Mouse (Mus musculus): ENCODE data around the gene Olfr218. TPM values are rescaled to one million over a fixed set of nuclear protein-coding genes. Genes with fewer than 3 reads are reported as not detected.
"Not testable (repeated sequence)": the region's sequence is repeated elsewhere in the genome, so short reads cannot be mapped to it uniquely, and the experiment has no call there.

Olfr218 gene
- polyA plus RNA-seq (2015; fragmentation: Nextera tagmentation; extraction: Ambion mirVana) = not detected in 2 replicates

DNA sequence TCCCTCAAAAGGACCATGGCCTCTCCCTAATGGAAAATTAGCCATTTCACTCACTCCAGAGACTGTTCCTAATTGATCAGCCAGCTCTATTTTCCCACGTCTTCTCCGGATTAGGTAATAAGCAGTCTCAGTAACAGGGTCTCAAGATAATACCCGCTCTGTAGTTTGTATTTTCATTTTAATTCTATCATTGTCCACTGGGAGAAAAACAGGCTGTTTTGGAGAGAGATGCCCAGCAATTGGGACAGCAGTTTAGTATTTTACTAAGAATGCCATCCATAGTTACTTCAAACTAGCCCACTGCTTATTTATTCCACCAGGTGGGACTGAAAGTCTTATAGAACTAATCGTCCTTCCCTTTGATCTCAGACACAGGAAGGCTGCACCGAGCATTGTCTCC, at the start of gene Olfr218:
Olfr218 (plus strand) TSS at position 301 of the 400 bp plus-strand sequence.
- no peaks in the 10 kb centered on the region for H3K27me3 ChIP-seq (replicated peaks; ENCODE audit: control insufficient read depth, insufficient read depth, low read length)

GRCm38 (mm10) chr1:173174154-173174842, 23.3 kb upstream of the Olfr218 start:
- Histone ChIP-seq H3K9me3 (ENCODE audit: control insufficient read depth, low read length) (no peaks in the 10 kb centered on the region), H3K27me3 (replicated peaks; ENCODE audit: control insufficient read depth, insufficient read depth, low read length) (no peaks in the 10 kb centered on the region), H3K4me1 (ENCODE audit: control insufficient read depth, insufficient read depth, low read length) (no peaks in the 10 kb centered on the region)

More for the DNA sequence above, at the start of gene Olfr218:
- H3K36me3 ChIP-seq (ENCODE audit: control insufficient read depth, insufficient read depth, low read length) = no peaks in the 10 kb centered on the region
- no peak within 1 kb of the TSS for H3K27ac ChIP-seq (ENCODE audit: low read length)
- H3K9ac ChIP-seq (ENCODE audit: low read depth, low read length) = no peak within 1 kb of the TSS
- H3K4me1 ChIP-seq (ENCODE audit: control insufficient read depth, insufficient read depth, low read length) = no peaks in the 10 kb centered on the region
- H3K4me3 ChIP-seq (ENCODE audit: low read length) = no peak within 1 kb of the TSS
- H3K9me3 ChIP-seq (ENCODE audit: control insufficient read depth, low read length) = no peaks in the 10 kb centered on the region
- WGBS = 74% methylated on average over 5 of the region's 5 CpGs
- no peak for ATAC-seq
- no peak within 1 kb of the TSS for H3K4me2 ChIP-seq (ENCODE audit: low read depth, low read length)

DNA sequence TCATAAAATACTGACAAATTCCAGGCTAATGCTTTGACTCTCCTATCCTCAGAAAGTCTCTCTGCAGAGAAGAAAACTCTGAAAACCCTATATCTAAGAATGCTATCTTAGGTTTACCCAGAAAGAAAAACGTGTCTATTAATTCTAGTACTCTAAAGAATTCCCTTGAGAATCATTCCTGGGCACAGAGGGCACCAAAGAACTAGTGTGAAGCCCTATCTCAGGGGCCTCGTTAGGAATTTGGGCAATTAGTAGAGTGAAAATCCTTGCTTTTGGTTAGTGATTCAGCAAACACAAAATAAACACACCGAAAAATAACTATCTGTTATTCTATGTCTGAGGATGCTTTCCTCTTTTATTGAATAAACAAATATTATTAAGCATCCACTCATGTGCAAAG, 7.1 kb upstream of the Olfr218 start, which contains the start of gene Olfr1406:
Olfr1406 (minus strand) TSS at position 101 of the 400 bp plus-strand sequence.
- Histone ChIP-seq H3K27me3 (replicated peaks; ENCODE audit: control insufficient read depth, insufficient read depth, low read length) (no peaks in the 10 kb centered on the region), H3K4me3 (ENCODE audit: low read length) (no peak within 1 kb of the TSS), H3K4me2 (ENCODE audit: low read depth, low read length) (no peak within 1 kb of the TSS), H3K9ac (ENCODE audit: low read depth, low read length) (no peak within 1 kb of the TSS), H3K4me1 (ENCODE audit: control insufficient read depth, insufficient read depth, low read length) (no peaks in the 10 kb centered on the region), H3K36me3 (ENCODE audit: control insufficient read depth, insufficient read depth, low read length) (no peaks in the 10 kb centered on the region), H3K27ac (ENCODE audit: low read length) (no peak within 1 kb of the TSS), H3K9me3 (ENCODE audit: control insufficient read depth, low read length) (no peaks in the 10 kb centered on the region)
- no peak for ATAC-seq
- 62% methylated on average over 3 of the region's 3 CpGs for WGBS

More at GRCm38 (mm10) chr1:173174154-173174842, 23.3 kb upstream of the Olfr218 start:
- no peak overlapping the region for H3K4me2 ChIP-seq (ENCODE audit: low read depth, low read length)
- no peak overlapping the region for H3K27ac ChIP-seq (ENCODE audit: low read length)
- H3K36me3 ChIP-seq (ENCODE audit: control insufficient read depth, insufficient read depth, low read length) = no peaks in the 10 kb centered on the region
- peak; percentile 81 for ATAC-seq
- H3K9ac ChIP-seq (ENCODE audit: low read depth, low read length) = no peak overlapping the region
- no peak overlapping the region for H3K4me3 ChIP-seq (ENCODE audit: low read length)

DNA sequence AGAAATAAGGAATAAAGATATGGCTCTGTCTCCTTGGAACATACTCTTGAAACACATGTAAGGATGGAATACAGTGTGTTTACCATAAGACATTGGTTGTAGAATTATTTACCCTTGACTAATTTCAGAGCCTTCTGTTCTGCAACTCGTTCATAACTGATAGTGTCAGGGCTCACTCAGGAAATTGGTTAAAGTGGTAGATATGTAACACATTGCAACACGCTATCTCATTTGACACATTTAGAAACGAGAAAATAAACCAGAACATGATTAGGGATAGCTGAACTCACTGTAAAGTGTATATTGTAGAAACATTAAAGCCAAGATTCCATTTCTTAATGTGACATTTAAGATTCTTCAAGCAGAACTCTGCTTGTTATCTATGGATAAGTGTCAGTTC, 5.5 kb upstream of the Olfr218 start:
- Histone ChIP-seq H3K36me3 (ENCODE audit: control insufficient read depth, insufficient read depth, low read length) (no peaks in the 10 kb centered on the region), H3K4me1 (ENCODE audit: control insufficient read depth, insufficient read depth, low read length) (no peaks in the 10 kb centered on the region), H3K4me3 (ENCODE audit: low read length) (no peak overlapping the region), H3K4me2 (ENCODE audit: low read depth, low read length) (no peak overlapping the region), H3K9ac (ENCODE audit: low read depth, low read length) (no peak overlapping the region), H3K9me3 (ENCODE audit: control insufficient read depth, low read length) (no peaks in the 10 kb centered on the region), H3K27me3 (replicated peaks; ENCODE audit: control insufficient read depth, insufficient read depth, low read length) (no peaks in the 10 kb centered on the region), H3K27ac (ENCODE audit: low read length) (no peak overlapping the region)
- no peak for ATAC-seq
- 70% methylated on average over 3 of the region's 3 CpGs for WGBS

DNA sequence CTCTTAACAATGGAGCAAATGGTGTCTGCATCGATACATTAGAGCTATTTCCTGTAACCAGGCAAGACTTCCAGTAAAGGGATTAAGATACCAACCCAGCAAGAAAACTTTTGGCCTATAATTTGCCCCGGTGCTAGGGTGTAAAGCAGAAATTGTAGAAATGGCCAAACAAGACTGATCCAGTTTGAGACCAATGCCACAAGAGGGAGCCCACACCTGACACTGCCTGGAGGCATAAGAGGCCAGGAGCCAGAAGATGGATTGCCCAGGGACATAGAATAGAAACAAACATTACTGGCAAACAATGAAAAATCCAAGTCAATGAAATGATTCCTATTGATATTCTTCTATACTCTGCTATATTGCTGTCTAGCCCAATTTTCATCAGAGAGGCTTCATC, 1.2 kb upstream of the Olfr218 start:
- Histone ChIP-seq H3K9ac (ENCODE audit: low read depth, low read length) (no peak overlapping the region), H3K4me2 (ENCODE audit: low read depth, low read length) (no peak overlapping the region), H3K4me1 (ENCODE audit: control insufficient read depth, insufficient read depth, low read length) (no peaks in the 10 kb centered on the region), H3K27ac (ENCODE audit: low read length) (no peak overlapping the region), H3K36me3 (ENCODE audit: control insufficient read depth, insufficient read depth, low read length) (no peaks in the 10 kb centered on the region), H3K9me3 (ENCODE audit: control insufficient read depth, low read length) (no peaks in the 10 kb centered on the region), H3K27me3 (replicated peaks; ENCODE audit: control insufficient read depth, insufficient read depth, low read length) (no peaks in the 10 kb centered on the region), H3K4me3 (ENCODE audit: low read length) (no peak overlapping the region)
- ATAC-seq = no peak
- 82% methylated on average over 2 of the region's 2 CpGs for WGBS

- H3K4me1 ChIP-seq (ENCODE audit: control insufficient read depth, insufficient read depth, low read length) = no peaks in the 10 kb centered on the region
- H3K36me3 ChIP-seq (ENCODE audit: control insufficient read depth, insufficient read depth, low read length) = no peaks in the 10 kb centered on the region
- H3K9ac ChIP-seq (ENCODE audit: low read depth, low read length) = no peak within 1 kb of the TSS
- 79% methylated on average over 5 of the region's 5 CpGs for WGBS
- no peak within 1 kb of the TSS for H3K27ac ChIP-seq (ENCODE audit: low read length)
- H3K27me3 ChIP-seq (replicated peaks; ENCODE audit: control insufficient read depth, insufficient read depth, low read length) = no peaks in the 10 kb centered on the region
- no peak within 1 kb of the TSS for H3K4me3 ChIP-seq (ENCODE audit: low read length)
- ATAC-seq = no peak
- no peak within 1 kb of the TSS for H3K4me2 ChIP-seq (ENCODE audit: low read depth, low read length)
- no peaks in the 10 kb centered on the region for H3K9me3 ChIP-seq (ENCODE audit: control insufficient read depth, low read length)
Observed at GRCm38 (mm10) chr1:173212092-173212491, 14.5 kb downstream of the Olfr218 start, which contains the start of gene Olfr1404. Olfr1404 (plus strand) TSS chr1:173212392.

DNA sequence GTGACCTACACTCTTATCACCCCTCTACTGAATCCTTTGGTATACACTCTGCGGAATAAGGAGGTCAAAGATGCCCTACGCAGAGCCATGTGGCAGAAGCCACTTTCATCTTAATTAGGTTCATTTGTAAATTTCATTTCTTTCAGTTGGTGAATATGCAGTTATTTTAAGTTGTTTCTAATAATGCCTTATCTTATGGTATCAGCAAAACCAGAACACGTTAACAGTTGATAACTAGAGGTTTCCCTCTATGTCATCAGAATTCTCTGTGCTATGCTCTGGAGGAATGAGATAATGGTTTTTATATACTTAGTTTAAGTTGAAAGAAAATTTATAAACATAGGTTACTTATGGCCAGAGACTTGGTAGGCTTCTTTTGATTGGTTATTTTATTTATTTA, 18.9 kb downstream of the Olfr218 start:
- no peak overlapping the region for H3K4me3 ChIP-seq (ENCODE audit: low read length)
- 90% methylated on average over 3 of the region's 3 CpGs for WGBS
- no peak overlapping the region for H3K27ac ChIP-seq (ENCODE audit: low read length)
- no peaks in the 10 kb centered on the region for H3K4me1 ChIP-seq (ENCODE audit: control insufficient read depth, insufficient read depth, low read length)
- H3K9me3 ChIP-seq (ENCODE audit: control insufficient read depth, low read length) = no peaks in the 10 kb centered on the region
- H3K9ac ChIP-seq (ENCODE audit: low read depth, low read length) = no peak overlapping the region
- H3K27me3 ChIP-seq (replicated peaks; ENCODE audit: control insufficient read depth, insufficient read depth, low read length) = no peaks in the 10 kb centered on the region
- no peaks in the 10 kb centered on the region for H3K36me3 ChIP-seq (ENCODE audit: control insufficient read depth, insufficient read depth, low read length)
- no peak overlapping the region for H3K4me2 ChIP-seq (ENCODE audit: low read depth, low read length)
- ATAC-seq = no peak

DNA sequence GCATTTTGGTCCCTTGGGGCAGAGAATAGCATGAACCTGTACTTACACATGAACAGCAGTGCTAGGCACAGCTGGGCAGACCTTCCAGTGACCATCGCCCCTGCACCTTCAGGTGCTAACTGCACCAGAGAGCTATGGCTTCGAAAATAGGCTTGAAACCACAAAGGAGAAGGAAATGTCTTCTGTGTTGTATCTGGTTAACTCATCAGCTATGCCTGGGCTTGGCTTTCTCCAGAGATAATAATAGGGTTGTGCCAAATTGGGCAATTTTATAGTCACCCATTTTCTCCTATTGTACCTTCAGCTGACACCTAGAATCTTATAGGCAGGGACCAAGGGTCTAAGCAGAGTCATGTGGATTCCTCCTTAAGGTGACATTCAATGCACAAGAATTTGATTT, 29.5 kb downstream of the Olfr218 start, which contains the start of gene Fcer1a:
Fcer1a (minus strand) TSS at position 134 of the 400 bp plus-strand sequence.
- no peaks in the 10 kb centered on the region for H3K4me1 ChIP-seq (ENCODE audit: control insufficient read depth, insufficient read depth, low read length)
- no peaks in the 10 kb centered on the region for H3K9me3 ChIP-seq (ENCODE audit: control insufficient read depth, low read length)
- H3K4me3 ChIP-seq (ENCODE audit: low read length) = no peak within 1 kb of the TSS
- no peak for ATAC-seq
- 76% methylated on average over 2 of the region's 2 CpGs for WGBS
- H3K27ac ChIP-seq (ENCODE audit: low read length) = no peak within 1 kb of the TSS
- H3K9ac ChIP-seq (ENCODE audit: low read depth, low read length) = no peak within 1 kb of the TSS
- H3K27me3 ChIP-seq (replicated peaks; ENCODE audit: control insufficient read depth, insufficient read depth, low read length) = no peaks in the 10 kb centered on the region
- H3K4me2 ChIP-seq (ENCODE audit: low read depth, low read length) = no peak within 1 kb of the TSS
- no peaks in the 10 kb centered on the region for H3K36me3 ChIP-seq (ENCODE audit: control insufficient read depth, insufficient read depth, low read length)

DNA sequence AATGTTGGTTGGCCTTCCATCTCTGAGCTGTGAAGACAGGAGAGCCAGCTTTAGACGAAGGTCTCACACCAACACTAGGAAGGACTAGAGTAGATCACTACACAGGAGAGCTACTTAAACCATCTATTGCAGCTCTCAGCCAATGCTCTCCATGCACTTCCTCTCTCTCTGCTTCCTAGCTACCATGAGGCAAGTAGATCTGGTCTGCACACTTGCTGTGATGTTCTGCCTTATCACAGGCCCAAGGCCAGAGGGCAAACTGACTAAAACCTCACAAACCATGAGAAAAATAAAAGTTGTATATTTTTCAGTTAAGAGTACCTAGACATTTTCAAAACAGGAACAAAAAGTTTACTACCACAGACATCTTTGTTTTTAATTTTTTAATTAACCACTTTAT, 39.4 kb downstream of the Olfr218 start:
- WGBS = 84% methylated on average over 1 of the region's 1 CpGs
- not testable (repeated sequence) for H3K27ac ChIP-seq (ENCODE audit: low read length); H3K9me3 ChIP-seq (ENCODE audit: control insufficient read depth, low read length); ATAC-seq; H3K27me3 ChIP-seq (replicated peaks; ENCODE audit: control insufficient read depth, insufficient read depth, low read length); H3K4me2 ChIP-seq (ENCODE audit: low read depth, low read length); H3K36me3 ChIP-seq (ENCODE audit: control insufficient read depth, insufficient read depth, low read length); H3K4me1 ChIP-seq (ENCODE audit: control insufficient read depth, insufficient read depth, low read length); H3K9ac ChIP-seq (ENCODE audit: low read depth, low read length); H3K4me3 ChIP-seq (ENCODE audit: low read length)

DNA sequence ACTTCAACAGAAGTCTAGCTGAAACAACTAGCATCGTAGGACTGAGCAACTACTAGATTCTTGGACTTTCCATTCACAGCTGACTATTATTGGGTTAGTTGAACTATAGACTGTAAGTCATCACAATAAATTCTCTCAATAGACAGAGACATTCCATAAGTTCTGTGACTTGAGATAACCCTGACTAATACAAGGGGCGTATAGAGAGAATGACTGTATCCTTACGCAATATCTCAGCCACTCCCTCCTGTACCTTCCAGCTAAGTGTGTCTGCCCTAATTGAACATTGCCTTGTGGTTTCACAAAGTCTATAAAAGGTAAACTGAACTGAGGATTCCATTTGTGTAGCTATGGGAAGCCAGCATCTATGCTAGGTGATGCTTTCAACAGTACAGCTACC, 52.3 kb downstream of the Olfr218 start:
- H3K27ac ChIP-seq (ENCODE audit: low read length) = no peak overlapping the region
- H3K4me1 ChIP-seq (ENCODE audit: control insufficient read depth, insufficient read depth, low read length) = no peaks in the 10 kb centered on the region
- 64% methylated on average over 3 of the region's 3 CpGs for WGBS
- no peaks in the 10 kb centered on the region for H3K9me3 ChIP-seq (ENCODE audit: control insufficient read depth, low read length)
- H3K4me2 ChIP-seq (ENCODE audit: low read depth, low read length) = no peak overlapping the region
- H3K27me3 ChIP-seq (replicated peaks; ENCODE audit: control insufficient read depth, insufficient read depth, low read length) = no peaks in the 10 kb centered on the region
- H3K9ac ChIP-seq (ENCODE audit: low read depth, low read length) = no peak overlapping the region
- peak; percentile 98 for ATAC-seq
- no peaks in the 10 kb centered on the region for H3K36me3 ChIP-seq (ENCODE audit: control insufficient read depth, insufficient read depth, low read length)
- H3K4me3 ChIP-seq (ENCODE audit: low read length) = no peak overlapping the region

Measured in intestine, embryonic 16.5 days (tissue).